Mouse (Mus musculus) spleen, postnatal 14 days (tissue): Measurements from ENCODE around the gene Hist2h3c2.
"Not testable (repeated sequence)": the region's sequence is repeated elsewhere in the genome, so short reads cannot be mapped to it uniquely, and the experiment has no call there.

Experiments used
- DNase-seq, 2 experiments: peaks; one replicate each; pipeline ENCODE4 v3.0.0; 2021 to 2022; ENCODE audit warnings: low spot score in 2 of 2

The Hist2h3c2 gene

GRCm38 (mm10) chr3:96260220-96260619, 21.3 kb upstream of the Hist2h3c2 start:
- no peak for DNase-seq

- no peak for DNase-seq
These were observed 18.3 kb upstream of the Hist2h3c2 start for GRCm38 (mm10) chr3:96257190-96257589.

- DNase-seq = no peak
These were observed 17.1 kb upstream of the Hist2h3c2 start for GRCm38 (mm10) chr3:96255926-96256593.

- DNase-seq = no peak
These were observed 15.9 kb upstream of the Hist2h3c2 start for GRCm38 (mm10) chr3:96254683-96255355.

DNA sequence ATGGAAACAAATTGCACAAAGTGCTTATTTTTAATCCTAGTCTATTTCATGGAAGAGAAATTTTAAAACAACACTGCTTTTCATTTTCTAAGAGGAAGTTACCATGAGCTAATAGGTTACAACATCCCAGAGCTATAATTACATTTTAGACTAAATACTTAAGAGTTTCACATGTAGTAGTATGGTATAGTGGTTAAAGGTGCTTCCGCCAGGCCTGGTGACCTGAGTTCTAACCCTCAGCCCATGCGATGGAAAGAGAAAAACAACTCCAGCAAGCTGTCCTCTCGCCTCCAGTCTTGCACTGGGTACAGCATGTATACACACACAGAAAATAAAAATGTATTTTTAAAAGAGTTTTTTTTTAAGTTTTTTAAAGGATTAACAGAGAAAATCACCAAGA, 12.9 kb upstream of the Hist2h3c2 start:
- no peak for DNase-seq

DNA sequence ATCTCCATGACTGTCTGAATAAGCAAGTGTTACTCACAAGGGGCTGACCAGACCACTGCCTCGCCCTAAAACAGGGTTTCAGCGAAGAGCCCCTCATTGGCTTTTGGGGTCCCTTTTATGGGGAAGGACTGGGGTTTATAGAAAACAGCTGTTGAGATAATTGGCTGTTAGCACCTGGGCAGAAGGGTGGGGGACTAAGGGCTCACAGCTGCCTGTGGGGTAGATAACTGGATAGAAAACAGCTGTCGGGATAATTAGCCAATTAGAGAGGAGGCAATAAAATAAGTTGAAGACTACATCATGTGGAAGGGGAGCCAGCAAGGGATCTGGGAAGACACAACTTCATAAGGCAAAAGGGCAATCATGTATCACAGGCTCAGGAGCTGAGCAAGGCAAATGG, 12.0 kb upstream of the Hist2h3c2 start:
- no peak for DNase-seq

DNA sequence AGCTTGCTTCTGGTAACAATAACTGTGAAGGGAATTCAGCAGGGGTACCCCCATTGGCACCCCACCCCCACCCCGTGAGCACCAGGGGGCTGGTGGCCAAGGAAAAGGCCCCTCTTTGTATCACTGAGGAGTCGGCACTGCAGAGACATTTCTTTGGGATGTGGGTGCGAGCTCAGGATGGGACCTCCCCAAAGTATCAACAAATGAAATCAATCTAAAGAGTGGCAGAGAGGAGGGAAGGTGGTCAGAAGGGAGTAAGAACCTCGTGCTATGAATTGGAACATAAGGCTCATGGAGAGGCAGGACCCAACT, 10.1 kb upstream of the Hist2h3c2 start:
- DNase-seq = no peak

- DNase-seq = no peak
These were observed 9.5 kb upstream of the Hist2h3c2 start for GRCm38 (mm10) chr3:96248141-96249033.

- no peak for DNase-seq
These were observed 8.6 kb upstream of the Hist2h3c2 start for GRCm38 (mm10) chr3:96247356-96248140.

DNA sequence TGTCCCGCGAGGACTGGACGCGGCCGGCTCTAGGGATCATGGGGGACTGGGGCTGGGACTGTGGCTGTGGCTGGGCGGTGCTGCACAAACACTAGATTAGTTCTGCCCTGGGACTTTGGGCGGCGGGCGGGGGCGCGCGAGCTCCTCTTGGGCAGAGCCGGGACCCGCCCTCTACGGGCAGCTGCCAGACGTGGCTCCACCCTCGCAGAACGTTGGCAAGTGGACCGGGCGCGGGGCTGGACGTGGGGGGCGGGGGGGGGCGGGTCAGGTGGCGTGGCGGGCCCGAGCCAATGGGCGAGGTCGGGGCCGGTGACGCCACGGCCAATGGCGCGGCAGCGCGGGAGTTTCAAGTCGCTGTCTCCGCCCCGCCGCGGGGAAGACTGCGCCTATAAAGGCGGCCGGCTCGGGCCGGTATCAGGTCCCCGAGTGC, 7.5 kb upstream of the Hist2h3c2 start, which contains the start of gene Hist2h3c1:
Hist2h3c1 (plus strand) TSS at position 259 of the 430 bp plus-strand sequence.
- not testable (repeated sequence) for DNase-seq

DNA sequence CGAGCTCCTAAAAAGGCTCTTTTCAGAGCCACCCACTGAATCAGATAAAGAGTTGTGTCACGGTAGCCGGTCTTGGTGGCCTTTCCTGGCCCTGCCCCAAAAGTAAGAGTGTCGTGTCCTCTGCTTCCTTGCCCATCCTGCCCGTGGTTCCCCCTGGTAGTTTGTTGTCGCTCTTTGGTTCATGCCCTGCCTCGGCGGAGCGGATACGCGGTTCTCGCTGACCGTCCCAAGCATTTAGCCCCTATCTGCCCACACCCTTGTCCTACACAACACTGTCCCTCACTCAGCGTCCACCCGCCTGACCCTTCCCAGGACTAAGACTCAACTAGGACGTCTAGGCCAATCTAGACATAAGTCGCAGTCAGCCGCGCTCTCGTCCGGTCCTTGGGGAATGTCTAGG, 7.1 kb upstream of the Hist2h3c2 start:
- not testable (repeated sequence) for DNase-seq

- DNase-seq = peak; percentile 78 to 79
These were observed 6.3 kb upstream of the Hist2h3c2 start, which contains the start of gene Hist2h2aa1 for GRCm38 (mm10) chr3:96245003-96245886. Hist2h2aa1 (plus strand) TSS chr3:96245497.

DNA sequence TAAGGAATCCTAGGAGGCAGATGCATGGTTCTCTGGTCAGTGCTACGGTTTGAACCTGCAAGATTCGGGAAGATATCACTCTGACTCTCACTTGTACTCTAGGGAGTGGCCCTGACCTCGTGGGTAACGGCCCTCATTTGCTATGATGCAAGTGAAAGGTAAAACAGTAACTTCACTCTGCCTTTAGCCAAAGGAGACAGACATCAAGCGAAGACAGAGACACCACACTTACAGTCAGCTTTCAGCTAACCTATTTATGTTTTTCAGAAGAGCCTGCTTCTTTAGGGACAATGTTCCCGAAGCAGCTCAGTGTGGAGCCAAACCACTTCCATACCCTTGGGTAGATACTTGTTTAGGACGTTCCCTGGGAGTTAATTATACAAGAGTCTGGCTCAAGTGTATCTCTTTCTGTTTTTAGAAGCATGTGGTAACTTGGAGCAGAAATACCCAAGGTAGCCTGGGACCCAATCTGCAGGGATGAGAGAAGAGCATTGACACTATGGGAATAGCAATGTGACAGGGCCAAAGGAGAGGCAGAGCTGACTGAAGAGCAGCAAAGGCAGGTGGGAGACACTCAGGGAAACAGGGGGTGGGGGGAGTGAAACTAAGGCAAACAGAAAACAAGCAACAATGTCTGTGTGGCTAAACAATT, 5.1 kb upstream of the Hist2h3c2 start:
- no peak for DNase-seq

DNA sequence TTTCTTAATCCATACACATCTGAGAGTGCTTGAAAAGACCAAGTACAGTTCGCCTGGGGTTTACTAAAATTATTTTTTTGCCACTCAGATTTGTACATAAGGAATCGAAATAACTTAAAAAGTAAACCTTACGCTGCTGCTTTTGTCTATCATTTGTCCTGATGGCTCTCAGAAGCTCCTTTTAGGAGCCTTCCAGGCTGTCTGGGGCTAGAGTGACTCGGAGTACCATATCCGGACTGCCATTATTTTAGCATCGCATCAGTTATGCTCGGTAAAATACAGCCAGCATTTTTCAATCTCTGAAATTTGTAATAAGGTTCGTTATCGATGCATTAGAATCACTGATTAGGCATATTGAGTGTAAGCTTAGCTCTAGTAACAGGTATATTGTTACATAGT, 1.9 kb upstream of the Hist2h3c2 start:
- DNase-seq = no peak

DNA sequence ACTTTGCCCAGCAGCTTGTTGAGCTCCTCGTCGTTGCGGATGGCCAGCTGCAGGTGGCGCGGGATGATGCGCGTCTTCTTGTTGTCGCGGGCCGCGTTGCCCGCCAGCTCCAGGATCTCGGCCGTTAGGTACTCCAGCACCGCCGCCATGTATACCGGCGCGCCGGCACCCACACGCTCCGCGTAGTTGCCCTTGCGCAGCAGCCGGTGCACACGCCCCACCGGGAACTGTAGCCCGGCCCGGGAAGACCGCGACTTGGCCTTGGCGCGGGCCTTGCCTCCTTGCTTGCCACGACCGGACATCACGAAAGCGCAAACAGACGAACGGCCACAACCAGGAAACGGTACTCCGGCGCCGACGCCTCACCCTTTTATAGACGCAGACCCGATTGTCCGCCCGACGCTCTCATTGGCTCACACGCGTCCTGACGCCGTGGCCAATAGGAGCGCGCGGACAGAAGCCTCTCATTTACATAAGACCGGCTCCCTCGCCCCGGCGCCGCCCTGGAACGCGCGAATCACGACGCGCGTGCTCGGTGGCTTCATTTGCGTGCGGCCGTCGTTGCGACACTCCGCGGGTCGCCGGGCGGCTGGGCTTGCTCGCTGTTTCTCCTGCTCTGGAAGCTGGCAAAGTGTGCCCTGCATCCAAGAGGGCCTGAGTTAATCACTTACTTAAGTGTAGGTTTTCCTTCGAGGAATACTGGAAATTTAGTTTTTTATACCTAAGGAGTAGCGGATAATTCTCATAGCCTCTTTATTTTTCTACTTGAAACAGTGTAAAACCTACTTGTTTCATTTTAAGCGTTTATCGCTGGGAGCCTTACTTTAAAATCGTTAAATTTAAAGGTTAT, 1.2 kb upstream of the Hist2h3c2 start, which contains the start of gene Hist2h2aa2:
Hist2h2aa2 (minus strand) TSS at position 328 of the 850 bp plus-strand sequence.
- DNase-seq = peak; percentile 96 to 98

DNA sequence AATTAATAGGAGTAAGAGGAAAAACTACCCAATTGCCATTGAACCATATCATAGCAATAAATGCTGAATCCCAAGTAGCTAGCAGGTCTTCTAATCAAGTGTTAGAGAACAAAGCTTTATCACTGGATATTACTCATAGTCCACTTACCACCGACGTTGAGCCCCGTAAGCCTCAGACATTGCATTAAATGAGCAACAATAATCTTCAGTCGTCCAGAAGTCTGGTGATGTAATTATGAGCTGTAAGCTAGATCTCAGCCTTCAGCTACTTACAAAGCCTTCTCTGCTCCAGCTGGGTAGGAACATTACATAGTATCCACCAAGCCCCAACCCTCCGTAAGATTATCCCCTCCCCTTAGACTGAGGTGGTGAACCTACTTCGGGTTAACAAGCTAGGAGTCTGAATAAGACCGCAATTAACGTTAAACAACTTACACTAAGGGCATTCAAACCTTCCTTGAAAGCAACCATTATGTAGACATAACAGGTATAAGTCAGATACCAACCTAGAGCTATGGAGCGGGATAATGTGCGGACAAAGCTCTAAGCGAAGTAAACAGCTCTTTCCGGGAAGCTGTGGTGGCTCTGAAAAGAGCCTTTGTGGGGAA, 919 bp downstream of the Hist2h3c2 start:
- DNase-seq = no peak

DNA sequence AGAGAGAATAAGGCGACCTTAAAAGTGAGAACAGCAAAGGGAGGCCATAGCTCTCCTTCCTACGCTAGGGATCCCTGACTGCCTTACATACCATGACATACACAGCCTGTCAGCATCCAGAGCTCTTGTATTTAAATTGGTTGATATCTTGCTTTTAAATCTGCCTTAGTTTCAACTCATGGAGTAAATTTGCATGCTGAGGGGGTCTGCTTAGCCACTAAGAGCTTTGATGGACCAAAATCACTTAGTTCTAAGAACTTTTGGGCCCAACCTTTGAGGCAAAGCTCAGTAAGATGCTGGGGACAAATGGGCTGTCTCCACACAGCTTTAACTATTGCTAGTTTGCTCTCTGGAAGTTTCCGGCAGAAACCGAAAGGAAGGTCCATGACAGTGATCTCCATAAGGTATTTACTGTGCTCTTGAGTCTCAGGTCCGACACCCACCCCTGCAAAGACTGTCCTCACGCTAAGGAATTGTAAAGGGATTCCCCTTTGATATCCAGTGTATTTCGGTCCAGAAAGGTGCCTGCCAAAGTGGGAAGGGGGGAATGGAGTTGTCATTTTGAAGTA, 1.5 kb downstream of the Hist2h3c2 start:
- DNase-seq = no peak

DNA sequence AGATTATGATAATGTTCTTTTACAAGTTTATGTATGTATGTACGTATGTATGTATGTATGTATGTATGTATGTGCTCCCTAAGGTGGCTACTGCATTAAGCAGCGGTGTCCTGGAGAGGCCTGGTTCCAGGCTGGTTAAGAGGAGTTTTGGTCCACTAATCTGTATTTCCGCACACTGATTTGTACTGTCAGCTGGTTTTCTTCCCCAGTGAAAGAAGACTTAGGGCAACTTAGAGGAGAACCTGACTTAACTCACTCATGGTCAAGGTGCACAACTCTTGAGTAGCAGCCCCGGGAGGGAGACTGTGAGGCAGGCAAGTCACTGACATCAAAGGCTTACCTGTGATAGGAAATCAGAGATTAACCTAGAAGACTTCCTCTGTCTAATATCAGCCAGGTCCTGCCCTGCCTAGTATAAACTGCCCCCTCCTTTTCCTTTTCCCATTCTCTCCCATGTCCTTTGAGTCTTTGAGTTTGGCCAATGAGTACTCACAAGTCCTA, 2.0 kb downstream of the Hist2h3c2 start:
- DNase-seq = no peak
